Mouse (Mus musculus) urinary bladder, postnatal 14 days (tissue): ENCODE results near the gene Lrrk1.

ENCODE experiments used
- DNase-seq: peaks from one replicate; pipeline ENCODE4 v3.0.0; 2021; ENCODE audit warnings: low spot score

Gene Lrrk1

GRCm38 (mm10) chr7:66339625-66340024 is 48.5 kb downstream of the Lrrk1 start:
- peak; percentile 62 for DNase-seq

GRCm38 (mm10) chr7:66336955-66337354 is 51.2 kb downstream of the Lrrk1 start:
- no peak for DNase-seq

- no peak for DNase-seq
Observed at GRCm38 (mm10) chr7:66333906-66334500, 54.1 kb downstream of the Lrrk1 start.

- DNase-seq, result no peak
Observed at GRCm38 (mm10) chr7:66332340-66332739, 55.8 kb downstream of the Lrrk1 start.

GRCm38 (mm10) chr7:66330610-66331009 is 57.5 kb downstream of the Lrrk1 start:
- DNase-seq, result no peak

GRCm38 (mm10) chr7:66327516-66327915 is 60.6 kb downstream of the Lrrk1 start:
- DNase-seq, result no peak

- DNase-seq, result no peak
Observed at GRCm38 (mm10) chr7:66325419-66326053, 62.6 kb downstream of the Lrrk1 start.

GRCm38 (mm10) chr7:66323252-66324015 is 64.7 kb downstream of the Lrrk1 start:
- no peak for DNase-seq

GRCm38 (mm10) chr7:66320996-66321395 is 67.2 kb downstream of the Lrrk1 start:
- DNase-seq, result no peak

- DNase-seq, result no peak
Observed at GRCm38 (mm10) chr7:66318147-66318546, 70.0 kb downstream of the Lrrk1 start.

GRCm38 (mm10) chr7:66310670-66311656 is 77.2 kb downstream of the Lrrk1 start:
- DNase-seq, result peak; percentile 80

- DNase-seq, result peak; percentile 72
Observed at GRCm38 (mm10) chr7:66309950-66310669, 78.0 kb downstream of the Lrrk1 start.

GRCm38 (mm10) chr7:66309240-66309949 is 78.8 kb downstream of the Lrrk1 start:
- DNase-seq, result peak; percentile 70

GRCm38 (mm10) chr7:66308581-66309239 is 79.4 kb downstream of the Lrrk1 start:
- DNase-seq, result no peak

- DNase-seq, result no peak
Observed at GRCm38 (mm10) chr7:66307791-66308190, 80.4 kb downstream of the Lrrk1 start.

GRCm38 (mm10) chr7:66305714-66306198 is 82.4 kb downstream of the Lrrk1 start:
- no peak for DNase-seq

- no peak for DNase-seq
Observed at GRCm38 (mm10) chr7:66304993-66305713, 83.0 kb downstream of the Lrrk1 start.

- no peak for DNase-seq
Observed at GRCm38 (mm10) chr7:66303922-66304660, 84.1 kb downstream of the Lrrk1 start.
